Mouse (Mus musculus) kidney, adult 2 months (tissue): ENCODE data around the gene Rbp7.

ENCODE experiments used
- CTCF ChIP-seq: fragments of 200-500 bp; conservative IDR thresholded peaks from 2 replicates; pipeline ENCODE4 v1.5.1; 2011; ENCODE audit warnings: low read depth, mild to moderate bottlenecking, control low read depth, low read length, moderate library complexity, mixed read lengths; ENCODE audit not compliant: insufficient read depth, insufficient read length
- POLR2A ChIP-seq: fragments of 200-500 bp; IDR thresholded peaks from one replicate; pipeline ENCODE4 v1.6.1; 2011; ENCODE audit warnings: low read depth, low read length, control low read depth

- TF ChIP-seq POLR2A (no peak), CTCF (0 out of 2 replicates have a peak, but pooled peaks have one; percentile 12)
Observed at GRCm38 (mm10) chr4:149491151-149491550, 36.4 kb upstream of the Rbp7 start.
